Mouse (Mus musculus) MEL (cell line): ENCODE results near the gene Ccdc97. TPM values are rescaled to one million over a fixed set of nuclear protein-coding genes. Genes with fewer than 3 reads are reported as not detected.
A peak's percentile ranks its signal among the peaks of the same experiment; 100 is the strongest.
"Not testable (repeated sequence)": the region's sequence is repeated elsewhere in the genome, so short reads cannot be mapped to it uniquely, and the experiment has no call there.

Source experiments
- DNase-seq: peaks from one replicate; pipeline ENCODE4 v3.0.0; 2011; ENCODE audit warnings: low read depth, low spot score
- H3K27ac ChIP-seq: 2 replicates; pipeline ENCODE4 v1.5.1; 2012; ENCODE audit warnings: low read depth, mild to moderate bottlenecking, control low read depth, low read length, moderate library complexity; ENCODE audit not compliant: control insufficient read depth
- H3K27me3 ChIP-seq, 2 experiments: fragments of 150-350 bp in 1 of 2; sonication (generic) in 1 of 2; 2 replicates each; pipeline ENCODE4 v1.6.1; 2012; ENCODE audit warnings: low read length in 2 of 2, mild to moderate bottlenecking in 2 of 2, improper control_type of control experiment in 1 of 2, moderate library complexity in 1 of 2; ENCODE audit not compliant: insufficient read depth in 2 of 2, control insufficient read depth in 1 of 2
- H3K36me3 ChIP-seq, 2 experiments: 2 replicates each; pipeline ENCODE4 v1.6.1; 2012 to 2014; ENCODE audit warnings: low read length in 2 of 2, improper control_type of control experiment in 1 of 2, inconsistent platforms in 1 of 2, mild to moderate bottlenecking in 1 of 2; ENCODE audit not compliant: insufficient read depth in 2 of 2, control insufficient read depth in 1 of 2
- H3K4me1 ChIP-seq, 2 experiments: fragments of 150-350 bp in 1 of 2; sonication (generic) in 1 of 2; 2 replicates each; pipeline ENCODE4 v1.6.1; 2012; ENCODE audit warnings: low read length in 2 of 2, improper control_type of control experiment in 1 of 2, mild to moderate bottlenecking in 1 of 2; ENCODE audit not compliant: insufficient read depth in 2 of 2, control insufficient read depth in 1 of 2
- H3K4me3 ChIP-seq, 2 experiments: fragments of 150-350 bp in 1 of 2; sonication (generic) in 1 of 2; 2 replicates each; pipeline ENCODE4 v1.5.1; 2012; ENCODE audit warnings: low read depth in 2 of 2, low read length in 2 of 2, mild to moderate bottlenecking in 2 of 2, moderate library complexity in 2 of 2, control low read depth in 1 of 2, improper control_type of control experiment in 1 of 2; ENCODE audit not compliant: control insufficient read depth in 1 of 2, insufficient read depth in 1 of 2
- H3K79me2 ChIP-seq: 2 replicates; pipeline ENCODE4 v1.6.1; 2012; ENCODE audit warnings: mild to moderate bottlenecking, low read length, moderate library complexity; ENCODE audit not compliant: control insufficient read depth, poor library complexity, insufficient read depth
- H3K9ac ChIP-seq: 2 replicates; pipeline ENCODE4 v1.6.1; 2012; ENCODE audit warnings: low read depth, mild to moderate bottlenecking, control low read depth, low read length, moderate library complexity; ENCODE audit not compliant: control insufficient read depth, poor library complexity, severe bottlenecking
- H3K9me3 ChIP-seq: fragments of 150-350 bp; sonication (generic); replicated peaks from 2 replicates; pipeline ENCODE4 v1.6.1; 2012; ENCODE audit warnings: mild to moderate bottlenecking, low read length, improper control_type of control experiment, moderate library complexity; ENCODE audit not compliant: insufficient read depth
- CHD1 ChIP-seq: IDR thresholded peaks from 2 replicates; pipeline ENCODE4 v1.6.1; 2012; ENCODE audit warnings: low read depth, mild to moderate bottlenecking, inconsistent platforms, low read length, improper control_type of control experiment
- ELF1 ChIP-seq: IDR thresholded peaks from 2 replicates; pipeline ENCODE4 v1.6.1; 2014; ENCODE audit warnings: low read depth, mild to moderate bottlenecking, inconsistent platforms, low read length, improper control_type of control experiment, moderate library complexity
- ETS1 ChIP-seq: IDR thresholded peaks from 2 replicates; pipeline ENCODE4 v1.6.1; 2012; ENCODE audit warnings: low read depth, mild to moderate bottlenecking, inconsistent platforms, low read length, improper control_type of control experiment, moderate library complexity
- GABPA ChIP-seq: IDR thresholded peaks from 2 replicates; pipeline ENCODE4 v1.6.1; 2012; ENCODE audit warnings: low read depth, mild to moderate bottlenecking, inconsistent platforms, low read length, improper control_type of control experiment, moderate library complexity
- GATA1 ChIP-seq: IDR thresholded peaks from 2 replicates; pipeline ENCODE4 v1.6.1; 2011; ENCODE audit warnings: low read depth, low read length, improper control_type of control experiment
- KAT2A ChIP-seq: conservative IDR thresholded peaks from 2 replicates; pipeline ENCODE4 v1.6.1; 2012; ENCODE audit warnings: low read depth, low read length, improper control_type of control experiment, inconsistent platforms
- MAFK ChIP-seq: IDR thresholded peaks from 2 replicates; pipeline ENCODE4 v1.6.1; 2011; ENCODE audit warnings: low read depth, mild to moderate bottlenecking, low read length, improper control_type of control experiment, borderline replicate concordance
- MAX ChIP-seq: IDR thresholded peaks from 2 replicates; pipeline ENCODE4 v1.6.1; 2011; ENCODE audit warnings: low read length, improper control_type of control experiment
- MAZ ChIP-seq: IDR thresholded peaks from 2 replicates; pipeline ENCODE4 v1.6.1; 2012; ENCODE audit warnings: low read depth, mild to moderate bottlenecking, inconsistent platforms, low read length, improper control_type of control experiment
- MEF2A ChIP-seq: IDR thresholded peaks from 2 replicates; pipeline ENCODE4 v1.6.1; 2014; ENCODE audit warnings: low read depth, mild to moderate bottlenecking, inconsistent platforms, low read length, improper control_type of control experiment; ENCODE audit not compliant: poor library complexity, insufficient replicate concordance, severe bottlenecking; ENCODE audit errors: extremely low read depth
- MYB ChIP-seq: IDR thresholded peaks from 2 replicates; pipeline ENCODE4 v1.6.1; 2011; ENCODE audit warnings: mild to moderate bottlenecking, low read depth, low read length, improper control_type of control experiment
- MYC ChIP-seq: IDR thresholded peaks from 2 replicates; pipeline ENCODE4 v1.6.1; 2011; ENCODE audit warnings: low read depth, mild to moderate bottlenecking, low read length, improper control_type of control experiment, moderate library complexity
- NRF1 ChIP-seq: IDR thresholded peaks from 2 replicates; pipeline ENCODE4 v1.6.1; 2014; ENCODE audit warnings: low read depth, mild to moderate bottlenecking, inconsistent platforms, low read length, improper control_type of control experiment, moderate library complexity; ENCODE audit not compliant: poor library complexity, insufficient read depth, severe bottlenecking
- POLR2A ChIP-seq, 2 experiments: IDR thresholded peaks; 2 replicates each; pipeline ENCODE4 v1.6.1; 2011 to 2012; ENCODE audit warnings: low read length in 2 of 2, mild to moderate bottlenecking in 2 of 2, control low read depth in 1 of 2, improper control_type of control experiment in 1 of 2, low read depth in 1 of 2, moderate library complexity in 1 of 2; ENCODE audit not compliant: control insufficient read depth in 1 of 2, insufficient read depth in 1 of 2, poor library complexity in 1 of 2
- POLR2AphosphoS2 ChIP-seq: IDR thresholded peaks from 2 replicates; pipeline ENCODE4 v1.6.1; 2011; ENCODE audit warnings: low read length, improper control_type of control experiment
- POLR2AphosphoS5 ChIP-seq: IDR thresholded peaks from 2 replicates; pipeline ENCODE4 v1.6.1; 2012; ENCODE audit warnings: low read depth, borderline replicate concordance, mild to moderate bottlenecking, inconsistent platforms, low read length, moderate library complexity, mixed read lengths
- TBP ChIP-seq: IDR thresholded peaks from 2 replicates; pipeline ENCODE4 v1.8.0; 2011; ENCODE audit warnings: low read depth, low read length, improper control_type of control experiment
- TCF12 ChIP-seq: IDR thresholded peaks from 2 replicates; pipeline ENCODE4 v1.6.1; 2014; ENCODE audit warnings: low read depth, mild to moderate bottlenecking, inconsistent platforms, low read length, improper control_type of control experiment, moderate library complexity
- UBTF ChIP-seq: IDR thresholded peaks from 2 replicates; pipeline ENCODE4 v1.6.1; 2012; ENCODE audit warnings: low read depth, mild to moderate bottlenecking, inconsistent platforms, low read length, improper control_type of control experiment, moderate library complexity, borderline replicate concordance; ENCODE audit not compliant: insufficient read depth
- USF2 ChIP-seq, 2 experiments: IDR thresholded peaks; 2 replicates each; pipeline ENCODE4 v1.6.1; 2011 to 2012; ENCODE audit warnings: improper control_type of control experiment in 2 of 2, low read length in 2 of 2, borderline replicate concordance in 1 of 2, inconsistent platforms in 1 of 2, low read depth in 1 of 2, mild to moderate bottlenecking in 1 of 2; ENCODE audit not compliant: insufficient read depth in 1 of 2
- ZC3H11A ChIP-seq: IDR thresholded peaks from 2 replicates; pipeline ENCODE4 v1.6.1; 2012; ENCODE audit warnings: low read depth, mild to moderate bottlenecking, inconsistent platforms, low read length, improper control_type of control experiment
- ZMIZ1 ChIP-seq: IDR thresholded peaks from 2 replicates; pipeline ENCODE4 v1.6.1; 2012; ENCODE audit warnings: low read depth, mild to moderate bottlenecking, inconsistent platforms, low read length, improper control_type of control experiment, moderate library complexity
- polyA plus RNA-seq, 2 experiments: library from polyadenylated mRNA; stranded (reverse) in 1 of 2; unstranded in 1 of 2; fragments of >175 nt in 1 of 2; fragments of >200 nt in 1 of 2; gene quantifications; 2 replicates each; pipeline versions ENCODE4 v1.2.1 to v1.2.4; 2012; ENCODE audit warnings: low replicate concordance in 2 of 2, low read depth in 1 of 2; ENCODE audit not compliant: insufficient read length in 2 of 2, insufficient read depth in 1 of 2, missing spikeins in 1 of 2
- total RNA-seq: library from RNA; depleted of rRNA; stranded (reverse); fragments of 300-350 nt; gene quantifications from 2 replicates; pipeline ENCODE4 v1.2.3, GENCODE M21; 2012

Ccdc97 gene
- total and polyA plus RNA-seq, 3 experiments = 8.4 to 39.7 TPM; not detected in 1

DNA sequence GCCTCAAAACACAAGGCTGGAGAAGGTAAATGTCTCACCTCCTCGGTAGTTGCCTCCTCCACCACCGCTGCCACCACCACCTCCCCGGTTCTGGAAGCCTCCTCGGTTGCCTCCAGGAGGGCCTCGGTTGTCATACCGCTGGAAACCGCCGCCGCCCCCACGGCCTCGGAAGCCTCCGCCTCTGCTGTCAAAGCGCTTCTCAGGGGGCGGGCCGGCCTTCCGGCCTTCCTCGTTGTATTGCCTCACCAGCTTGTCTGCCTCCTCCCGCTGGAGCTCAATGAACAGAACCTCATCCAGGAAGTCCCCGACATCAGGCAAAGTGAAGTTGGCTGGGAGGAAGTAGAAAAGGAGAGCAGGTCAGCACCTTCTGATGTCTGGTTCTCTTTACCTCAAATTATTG, 7.0 kb upstream of the Ccdc97 start:
- H3K79me2 ChIP-seq = no peaks in the 10 kb centered on the region
- peaks cover 13 to 41% of the 10 kb centered on the region in 2 experiments for H3K36me3 ChIP-seq
- DNase-seq = no peak
- H3K4me3 ChIP-seq = no peak overlapping the region
- H3K9ac ChIP-seq = no peak overlapping the region
- H3K27me3 ChIP-seq = no peaks in the 10 kb centered on the region
- TF ChIP-seq MEF2A (no peak), MAZ (no peak), GABPA (no peak), TCF12 (no peak), MAFK (no peak), GATA1 (no peak), POLR2AphosphoS2 (no peak), MYC (no peak)
- H3K27ac ChIP-seq = no peak overlapping the region
- no peaks in the 10 kb centered on the region for H3K9me3 ChIP-seq
- peaks cover 0 to 8% of the 10 kb centered on the region in 2 experiments; a peak in 3 of 4 replicates for H3K4me1 ChIP-seq

- H3K27me3 ChIP-seq, H3K4me3 ChIP-seq, H3K79me2 ChIP-seq, H3K9me3 ChIP-seq, H3K9ac ChIP-seq: not testable (repeated sequence)
- peaks cover 20 to 26% of the 10 kb centered on the region in 2 experiments for H3K36me3 ChIP-seq
- peaks cover 3 to 19% of the 10 kb centered on the region in 2 experiments; a peak in 3 of 4 replicates for H3K4me1 ChIP-seq
- 0 out of 2 replicates have a peak, but pooled peaks have one; percentile 22 for TF ChIP-seq GATA1
- peak overlapping the region; percentile 40 for H3K27ac ChIP-seq
- peak; percentile 75 for DNase-seq
Observed at GRCm38 (mm10) chr7:25721776-25722175, 2.9 kb upstream of the Ccdc97 start.

DNA sequence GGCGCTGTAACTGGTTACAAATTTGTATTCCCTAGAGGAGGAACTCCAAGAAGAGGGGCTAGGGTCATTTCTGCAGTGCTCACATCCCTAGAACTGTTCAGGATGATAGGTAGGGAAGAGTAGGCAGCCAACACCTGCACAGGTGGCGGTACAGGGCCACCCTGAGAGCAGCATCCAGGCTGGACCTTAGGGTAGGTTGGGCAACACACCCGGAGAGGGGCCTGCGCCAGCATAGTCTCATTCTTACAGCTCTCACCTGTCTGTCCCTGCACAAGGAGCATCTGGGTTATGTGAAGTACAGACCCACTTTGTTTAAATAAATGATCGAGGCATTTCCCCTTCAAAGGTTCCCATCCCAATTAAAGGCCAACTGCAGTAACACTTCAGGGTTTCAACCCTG, 1.9 kb upstream of the Ccdc97 start:
- Histone ChIP-seq H3K27me3 (no peaks in the 10 kb centered on the region), H3K36me3 (peaks cover 15 to 26% of the 10 kb centered on the region in 2 experiments), H3K9ac (no peak overlapping the region), H3K9me3 (no peaks in the 10 kb centered on the region), H3K4me1 (peaks cover 3 to 19% of the 10 kb centered on the region in 2 experiments; a peak in 3 of 4 replicates), H3K27ac (no peak overlapping the region), H3K79me2 (peaks cover 3% of the 10 kb centered on the region; the same call in 1 of the 2 replicates), H3K4me3 (no peak overlapping the region)
- DNase-seq = no peak
- TF ChIP-seq ZMIZ1 (no peak), ETS1 (no peak), POLR2AphosphoS5 (no peak), MAZ (no peak), ELF1 (no peak), MYB (no peak), TBP (no peak), POLR2A (IDR thresholded peaks at IDR 0.05; ENCODE audit: control insufficient read depth in 1 of 2, insufficient read depth in 1 of 2, low read depth in 1 of 2, low read length in 2 of 2, poor library complexity in 1 of 2) (no peak), USF2 (IDR thresholded peaks at IDR 0.05; ENCODE audit: borderline replicate concordance in 1 of 2, insufficient read depth in 1 of 2, low read depth in 1 of 2, low read length in 2 of 2) (no peak), UBTF (no peak), MAX (no peak), NRF1 (no peak), CHD1 (no peak), ZC3H11A (no peak), KAT2A (no peak)
